Mouse (Mus musculus): ENCODE results near the gene Igf2bp3.

Igf2bp3 gene

GRCm38 (mm10) chr6:49219001-49219560, 4.3 kb upstream of the Igf2bp3 start:
- in situ Hi-C loops (cut with MboI, MseI): loop anchor here (25.0 kb wide), 2 partner anchors 1457 to 1557 kb away; no protein-coding TSS in a partner anchor

GRCm38 (mm10) chr6:49218275-49218802, 3.6 kb upstream of the Igf2bp3 start:
- in situ Hi-C loops (cut with MboI, MseI): loop anchor here (25.0 kb wide), 2 partner anchors 1456 to 1556 kb away; no protein-coding TSS in a partner anchor

- in situ Hi-C loops (cut with MboI, MseI): loop anchor here (25.0 kb wide), 2 partner anchors 1455 to 1555 kb away; no protein-coding TSS in a partner anchor
Observed at GRCm38 (mm10) chr6:49217581-49218274, 3.0 kb upstream of the Igf2bp3 start.

- in situ Hi-C loops (cut with MboI, MseI): loop anchor here (25.0 kb wide), 2 partner anchors 1455 to 1555 kb away; no protein-coding TSS in a partner anchor
Observed at GRCm38 (mm10) chr6:49216811-49217542, 2.2 kb upstream of the Igf2bp3 start.

GRCm38 (mm10) chr6:49215748-49216585, 1.2 kb upstream of the Igf2bp3 start:
- in situ Hi-C loops (cut with MboI, MseI): loop anchor here (25.0 kb wide), 2 partner anchors 1454 to 1554 kb away; no protein-coding TSS in a partner anchor

- in situ Hi-C loops (cut with MboI, MseI): loop anchor here (25.0 kb wide), 2 partner anchors 1452 to 1552 kb away; no protein-coding TSS in a partner anchor
Observed at GRCm38 (mm10) chr6:49214086-49214927, 450 bp downstream of the Igf2bp3 start.

- in situ Hi-C loops (cut with MboI, MseI): loop anchor here (25.0 kb wide), 2 partner anchors 1451 to 1551 kb away; no protein-coding TSS in a partner anchor
Observed at GRCm38 (mm10) chr6:49213581-49214085, 1.1 kb downstream of the Igf2bp3 start.

GRCm38 (mm10) chr6:49212931-49213580, 1.7 kb downstream of the Igf2bp3 start:
- in situ Hi-C loops (cut with MboI, MseI): loop anchor here (25.0 kb wide), 2 partner anchors 1451 to 1551 kb away; no protein-coding TSS in a partner anchor

GRCm38 (mm10) chr6:49212141-49212540, 2.6 kb downstream of the Igf2bp3 start:
- in situ Hi-C loops (cut with MboI, MseI): loop anchor here (25.0 kb wide), 2 partner anchors 1450 to 1550 kb away; no protein-coding TSS in a partner anchor

GRCm38 (mm10) chr6:49211596-49211995, 3.2 kb downstream of the Igf2bp3 start:
- in situ Hi-C loops (cut with MboI, MseI): loop anchor here (25.0 kb wide), 2 partner anchors 1449 to 1549 kb away; no protein-coding TSS in a partner anchor

GRCm38 (mm10) chr6:49209881-49210854, 4.6 kb downstream of the Igf2bp3 start:
- in situ Hi-C loops (cut with MboI, MseI): loop anchor here (25.0 kb wide), 2 partner anchors 1448 to 1548 kb away; no protein-coding TSS in a partner anchor

GRCm38 (mm10) chr6:49208935-49209334, 5.8 kb downstream of the Igf2bp3 start:
- in situ Hi-C loops (cut with MboI, MseI): loop anchor here (25.0 kb wide), 2 partner anchors 1447 to 1547 kb away; no protein-coding TSS in a partner anchor

GRCm38 (mm10) chr6:49208297-49208930, 6.3 kb downstream of the Igf2bp3 start:
- in situ Hi-C loops (cut with MboI, MseI): loop anchor here (25.0 kb wide), 2 partner anchors 1446 to 1546 kb away; no protein-coding TSS in a partner anchor

GRCm38 (mm10) chr6:49206416-49206815, 8.3 kb downstream of the Igf2bp3 start:
- in situ Hi-C loops (cut with MboI, MseI): loop anchor here (25.0 kb wide), 2 partner anchors 1444 to 1544 kb away; no protein-coding TSS in a partner anchor

- in situ Hi-C loops (cut with MboI, MseI): no loop called here
Observed at GRCm38 (mm10) chr6:49195188-49195587, 19.6 kb downstream of the Igf2bp3 start.

GRCm38 (mm10) chr6:49194536-49194935, 20.2 kb downstream of the Igf2bp3 start:
- in situ Hi-C loops (cut with MboI, MseI): no loop called here

GRCm38 (mm10) chr6:49189363-49189762, 25.4 kb downstream of the Igf2bp3 start:
- in situ Hi-C loops (cut with MboI, MseI): no loop called here

Measured in T-helper 17 cell (primary cell).